Mouse (Mus musculus) cerebellum, adult (tissue): Measurements from ENCODE around the gene Mapk11.

ENCODE experiments used
- ATAC-seq: cut with Nextera tagmentation; 2 replicates; pipeline ENCODE4 v1.9.2; 2017; ENCODE audit warnings: mild to moderate bottlenecking, moderate library complexity, mixed read lengths; ENCODE audit not compliant: insufficient number of reproducible peaks, low FRiP score, low TSS enrichment

The Mapk11 gene

GRCm38 (mm10) chr15:89174889-89175339 lies 25.5 kb upstream of the Mapk11 start:
- ATAC-seq = no peak

DNA sequence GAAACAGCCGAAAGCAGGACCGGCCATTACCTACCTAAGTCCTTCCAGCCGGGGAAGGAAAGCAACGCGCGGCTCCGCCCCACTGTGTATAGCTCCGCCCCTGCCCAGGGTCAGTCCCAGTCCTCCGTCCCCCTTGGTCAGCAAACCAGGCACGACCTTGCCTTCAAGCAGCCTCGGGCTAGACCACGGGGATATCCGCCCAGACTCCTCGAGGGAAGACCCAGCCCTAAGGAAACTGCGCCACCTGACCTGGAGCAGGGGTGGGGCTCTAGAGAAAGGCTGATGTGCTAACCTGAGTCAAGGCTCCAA lies 24.4 kb upstream of the Mapk11 start:
- ATAC-seq = peak; percentile 24

- no peak for ATAC-seq
These were observed 23.8 kb upstream of the Mapk11 start for GRCm38 (mm10) chr15:89173024-89173905.

DNA sequence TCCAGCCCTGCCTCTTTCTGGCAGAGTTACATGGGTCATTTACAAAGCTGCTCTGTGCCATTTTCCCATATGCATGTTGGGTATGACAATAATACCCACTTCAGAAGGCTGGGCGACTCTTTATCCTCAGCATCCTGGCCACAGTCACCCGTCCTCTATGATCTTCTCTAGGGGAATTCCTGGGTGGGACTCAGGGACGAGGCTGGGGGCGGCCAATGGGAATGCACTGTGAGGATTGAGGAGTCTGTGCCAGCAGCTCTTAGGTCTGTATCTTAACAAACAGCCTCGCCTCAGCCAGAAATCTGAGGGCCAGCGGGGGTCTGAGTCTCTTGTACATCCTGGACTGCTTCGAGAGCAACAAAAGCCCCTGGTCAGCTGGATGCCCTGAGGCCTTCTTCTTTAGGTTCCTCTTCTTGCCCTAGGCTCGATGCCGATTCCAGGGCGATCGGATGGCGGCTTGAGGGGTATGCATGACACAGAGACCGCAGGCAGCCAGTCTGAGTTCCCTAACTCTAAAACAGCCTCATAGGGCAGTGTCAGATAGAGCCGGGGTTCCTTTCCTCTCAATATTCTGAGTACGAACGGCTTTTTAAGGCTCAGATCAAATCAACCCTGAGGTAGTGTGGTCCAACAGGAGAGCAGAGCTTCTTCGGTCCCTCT lies 23.0 kb upstream of the Mapk11 start:
- no peak for ATAC-seq

DNA sequence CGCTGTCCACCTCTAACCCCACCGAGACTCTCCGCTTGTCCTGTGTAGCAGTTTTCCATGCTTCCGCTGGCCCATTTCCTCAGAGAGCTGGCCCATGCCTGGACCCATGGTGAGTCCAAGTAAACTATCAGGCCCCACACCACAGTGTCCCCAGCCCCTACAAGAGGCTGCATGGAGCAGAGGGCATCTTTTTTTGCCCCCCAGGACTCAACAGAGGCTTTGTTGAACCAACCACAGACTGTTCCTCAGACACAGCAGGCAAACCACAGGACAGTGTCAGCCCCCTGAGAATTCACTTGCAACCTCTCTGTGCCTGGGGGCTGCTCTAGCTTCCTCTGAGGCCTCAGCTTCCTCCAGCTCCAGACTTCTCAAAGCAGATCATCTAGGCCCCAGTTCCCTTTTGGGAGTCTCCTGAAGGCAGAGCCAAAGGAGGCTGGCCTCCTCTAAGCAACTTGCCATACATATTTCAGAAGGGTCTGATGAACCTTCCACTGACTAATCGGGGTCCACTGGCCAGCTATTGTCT lies 22.2 kb upstream of the Mapk11 start:
- no peak for ATAC-seq

- no peak for ATAC-seq
These were observed 20.7 kb upstream of the Mapk11 start for GRCm38 (mm10) chr15:89170102-89170501.

DNA sequence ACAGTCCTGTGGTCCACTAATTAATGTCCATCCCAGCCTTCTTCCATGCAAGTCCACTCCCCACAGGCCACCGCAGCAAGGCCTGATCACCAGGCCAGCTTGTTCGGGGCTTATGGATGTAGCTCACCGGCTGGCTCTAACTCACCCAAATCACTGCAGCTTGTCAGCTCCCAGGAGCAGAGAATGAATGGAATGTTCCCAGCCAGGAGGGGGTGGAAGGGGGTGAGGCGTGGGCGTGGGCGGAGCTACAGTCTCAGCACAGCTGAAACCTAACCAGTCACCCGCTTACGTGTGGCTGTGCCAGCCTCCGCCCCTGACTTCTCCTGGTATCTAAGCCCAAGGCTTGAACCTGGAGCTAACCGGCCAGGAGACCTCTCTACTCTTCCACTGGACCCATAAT lies 20.0 kb upstream of the Mapk11 start:
- peak; percentile 67; the same call in 1 of the 2 replicates for ATAC-seq

GRCm38 (mm10) chr15:89168922-89169321 lies 19.5 kb upstream of the Mapk11 start:
- ATAC-seq = no peak

GRCm38 (mm10) chr15:89165478-89165877 lies 16.1 kb upstream of the Mapk11 start:
- ATAC-seq = no peak

DNA sequence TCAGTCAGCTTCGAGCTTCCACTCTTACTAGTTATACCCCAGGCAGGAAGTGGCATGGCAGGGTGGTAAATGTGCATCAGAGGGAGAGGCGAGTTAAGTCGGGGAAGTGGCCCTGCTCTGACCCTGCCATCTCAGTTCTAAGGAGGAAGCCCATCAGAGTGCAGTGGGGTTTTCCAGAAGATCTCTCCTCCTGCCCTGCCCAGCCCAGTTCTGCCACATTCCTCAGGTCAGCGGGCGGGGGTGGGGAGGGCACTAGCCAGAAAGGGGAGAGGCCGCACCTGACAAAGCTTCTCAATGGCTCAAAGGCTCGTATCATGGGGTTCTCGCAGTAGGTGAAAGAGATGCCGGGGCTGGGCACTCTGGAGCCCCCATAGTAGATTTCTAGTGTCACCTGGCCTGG lies 12.0 kb upstream of the Mapk11 start:
- ATAC-seq = no peak

- no peak for ATAC-seq
These were observed 9.1 kb upstream of the Mapk11 start for GRCm38 (mm10) chr15:89158516-89158915.

- no peak for ATAC-seq
These were observed 8.5 kb upstream of the Mapk11 start for GRCm38 (mm10) chr15:89157954-89158353.

DNA sequence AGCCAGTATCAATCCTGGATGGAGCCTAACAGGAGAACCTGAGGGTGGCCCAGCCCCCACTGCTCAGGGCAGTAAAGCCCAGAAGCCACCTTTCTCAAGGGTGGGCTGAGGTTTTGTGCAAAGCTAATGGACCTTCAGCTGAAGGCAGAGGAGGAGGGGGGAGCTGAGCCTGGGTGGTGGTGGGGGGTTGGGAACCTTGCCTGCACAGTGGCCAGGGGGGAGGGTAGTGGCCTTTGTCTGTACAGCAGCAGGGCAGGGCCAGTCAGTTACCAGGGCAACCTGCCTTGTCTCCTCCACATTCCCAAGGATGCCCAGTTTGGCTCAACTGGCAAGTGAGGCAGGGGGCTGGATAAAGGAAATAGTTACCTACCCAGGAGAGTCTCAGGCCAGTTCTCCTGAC lies 2.9 kb upstream of the Mapk11 start:
- ATAC-seq = no peak

- no peak for ATAC-seq
These were observed 588 bp upstream of the Mapk11 start for GRCm38 (mm10) chr15:89150041-89150390.

- no peak for ATAC-seq
These were observed 745 bp downstream of the Mapk11 start for GRCm38 (mm10) chr15:89148496-89149270.

DNA sequence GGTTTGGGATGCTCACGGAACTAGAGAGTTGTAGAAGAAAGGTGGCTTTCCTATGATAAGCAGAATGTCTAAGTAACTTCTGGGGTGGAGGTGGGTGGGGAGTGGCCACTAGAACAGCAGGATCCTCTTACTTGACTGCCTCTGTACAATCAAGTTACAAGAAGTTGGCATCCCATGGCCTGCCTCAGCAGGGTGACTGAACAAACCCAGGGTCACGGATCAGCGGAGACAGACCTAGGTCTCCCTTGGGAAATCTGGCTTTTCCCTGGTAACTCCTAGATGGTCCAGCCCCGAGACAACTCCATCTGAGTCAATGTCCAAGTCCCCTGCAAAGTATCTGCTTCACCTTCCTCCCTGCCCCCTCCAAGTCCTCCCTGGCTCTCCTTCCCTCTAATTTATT lies 1.5 kb downstream of the Mapk11 start:
- ATAC-seq = no peak

DNA sequence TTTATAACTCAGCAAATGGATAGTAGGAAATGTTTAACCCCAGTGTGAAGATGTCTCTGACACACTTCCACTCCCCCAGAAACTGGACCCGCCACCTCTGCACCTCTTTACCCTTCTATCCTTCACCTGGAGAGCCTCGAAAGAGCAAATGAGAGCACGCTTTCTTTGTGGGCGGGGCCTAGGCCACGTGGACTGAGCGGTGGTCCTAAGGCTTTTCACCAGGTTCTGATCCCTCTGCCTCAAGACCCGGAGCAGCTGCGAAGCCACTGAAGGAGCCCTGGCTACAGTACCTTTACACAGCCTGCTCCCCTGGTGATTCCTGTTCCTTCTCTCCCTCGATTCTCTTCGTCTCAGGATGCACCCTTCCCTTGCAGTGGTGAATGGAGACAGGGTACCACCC lies 2.0 kb downstream of the Mapk11 start:
- no peak for ATAC-seq

GRCm38 (mm10) chr15:89147024-89147423 lies 2.4 kb downstream of the Mapk11 start:
- ATAC-seq = no peak

DNA sequence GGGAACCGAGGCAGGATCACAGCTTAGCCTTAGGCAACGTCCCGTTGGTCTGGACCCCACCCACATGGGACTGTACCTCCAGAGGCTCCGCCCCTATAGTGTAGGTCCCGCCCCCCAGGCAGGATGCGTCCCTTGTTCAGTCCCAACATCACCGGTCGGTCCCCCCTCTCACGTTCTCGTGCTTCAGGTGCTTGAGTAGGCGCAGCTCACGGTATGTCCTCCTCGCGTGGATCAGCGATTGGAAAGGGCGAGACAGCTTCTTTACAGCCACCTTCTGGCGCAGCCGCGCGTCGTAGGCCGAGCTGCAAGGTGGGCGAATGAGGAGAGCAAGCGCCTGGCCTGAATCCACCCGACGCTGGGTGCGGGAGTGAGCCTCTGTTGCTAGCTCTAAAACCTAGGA lies 2.9 kb downstream of the Mapk11 start:
- ATAC-seq = peak; percentile 41; the same call in 1 of the 2 replicates

DNA sequence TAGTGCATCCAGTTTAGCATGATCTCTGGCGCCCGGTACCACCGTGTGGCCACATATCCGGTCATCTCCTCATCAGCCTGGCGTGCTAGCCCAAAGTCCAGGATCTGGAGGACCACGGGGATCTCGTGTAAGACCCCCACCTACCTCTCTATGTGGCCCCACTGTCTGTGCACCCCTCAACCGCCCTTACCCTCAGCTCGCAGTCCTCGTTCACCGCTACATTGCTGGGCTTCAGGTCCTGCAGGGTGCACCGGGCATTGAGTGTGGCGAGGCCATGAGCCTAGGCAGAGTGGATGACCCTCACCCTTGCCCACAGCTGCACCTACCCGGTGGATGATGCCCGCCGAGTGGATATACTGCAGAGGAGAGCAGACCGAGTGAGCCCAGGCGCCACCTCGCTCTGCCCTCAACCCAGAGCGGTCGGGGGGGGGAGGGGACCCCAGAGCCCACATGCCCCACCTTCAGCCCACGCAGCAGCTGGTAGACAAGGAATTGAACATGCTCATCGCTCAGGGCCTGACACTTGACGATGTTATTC lies 3.5 kb downstream of the Mapk11 start:
- ATAC-seq = no peak

GRCm38 (mm10) chr15:89144965-89145364 lies 4.5 kb downstream of the Mapk11 start:
- ATAC-seq = no peak
